Mouse (Mus musculus) intestine, postnatal 0 days (tissue): ENCODE data around the gene Arpc5. TPM values are rescaled to one million over a fixed set of nuclear protein-coding genes. Genes with fewer than 3 reads are reported as not detected.

ENCODE experiments used
- ATAC-seq: fragments of 200-750 bp; cut with Nextera tagmentation; 2 replicates; pipeline ENCODE4 v1.8.0; 2017; ENCODE audit warnings: mild to moderate bottlenecking, moderate TSS enrichment, moderate library complexity
- H3K27ac ChIP-seq: fragments of 300-500 bp; sonication (generic); 2 replicates; pipeline ENCODE4 v1.5.1; 2014; ENCODE audit warnings: mild to moderate bottlenecking, low read depth, low read length, moderate library complexity
- H3K27me3 ChIP-seq: fragments of 300-500 bp; sonication (generic); replicated peaks from 2 replicates; pipeline ENCODE4 v1.6.1; 2014; ENCODE audit warnings: low read length, mixed read lengths; ENCODE audit not compliant: control insufficient read depth, insufficient read depth
- H3K36me3 ChIP-seq: fragments of 300-500 bp; sonication (generic); 2 replicates; pipeline ENCODE4 v1.6.1; 2014; ENCODE audit warnings: mild to moderate bottlenecking, moderate library complexity; ENCODE audit not compliant: control insufficient read depth, insufficient read depth
- H3K4me1 ChIP-seq: fragments of 300-500 bp; sonication (generic); replicated peaks from 2 replicates; pipeline ENCODE4 v1.6.1; 2014; ENCODE audit warnings: antibody characterized with exemption, low read length, mixed read lengths; ENCODE audit not compliant: control insufficient read depth, insufficient read depth
- H3K4me2 ChIP-seq: fragments of 300-500 bp; sonication (generic); replicated peaks from 2 replicates; pipeline ENCODE4 v1.6.1; 2014; ENCODE audit warnings: low read depth, mild to moderate bottlenecking, moderate library complexity
- H3K4me3 ChIP-seq: fragments of 300-500 bp; sonication (generic); 2 replicates; pipeline ENCODE4 v1.5.1; 2014; ENCODE audit warnings: low read depth, low read length
- H3K9ac ChIP-seq: fragments of 300-500 bp; sonication (generic); 2 replicates; pipeline ENCODE4 v1.6.1; 2014; ENCODE audit warnings: mild to moderate bottlenecking, low read depth, low read length
- H3K9me3 ChIP-seq: fragments of 300-500 bp; sonication (generic); 2 replicates; pipeline ENCODE4 v1.6.1; 2016; ENCODE audit warnings: mixed run types; ENCODE audit not compliant: control insufficient read depth
- CTCF ChIP-seq: sonication (generic); IDR thresholded peaks from 2 replicates; pipeline ENCODE4 v1.5.1; 2016; ENCODE audit warnings: low read depth, mild to moderate bottlenecking, control low read depth, antibody characterized with exemption, moderate library complexity
- WGBS: fragments of 180-500 bp; shearing (Covaris S2); extraction: QIAGEN DNeasy Blood & Tissue Kit; methylation state at CpG from one replicate; pipeline ENCODE4 v1.1.7; 2014; 5-methylcytosine and 5-hydroxymethylcytosine counted together
- polyA plus RNA-seq: library from polyadenylated mRNA; unstranded; fragments of >200 nt; fragmentation: Nextera tagmentation; extraction: Ambion mirVana; gene quantifications from 2 replicates; pipeline ENCODE4 v1.2.1, GENCODE M21; 2015

Gene Arpc5
- polyA plus RNA-seq, 1 experiment from 2014 or later: 468 TPM

DNA sequence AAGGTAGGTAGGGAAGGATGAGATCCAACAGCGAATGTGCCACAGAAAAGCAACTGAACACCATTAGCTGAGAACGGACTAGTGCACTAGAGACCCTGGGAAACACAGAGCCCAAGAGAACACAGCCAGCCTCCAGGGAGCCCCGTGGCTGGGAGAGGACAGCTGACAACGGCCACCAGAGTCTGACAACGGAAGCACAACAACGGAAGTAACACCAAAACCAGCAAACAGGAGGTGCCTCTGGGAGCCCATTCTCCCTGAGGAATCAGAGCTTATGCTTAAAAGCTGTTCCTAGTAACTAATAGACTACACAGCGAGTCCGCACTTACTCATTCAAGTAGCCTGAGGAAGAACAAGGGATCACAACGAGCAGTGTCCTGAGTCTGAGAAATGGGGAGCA, 17.1 kb upstream of the Arpc5 start:
- no peaks in the 10 kb centered on the region for H3K27me3 ChIP-seq
- H3K9ac ChIP-seq: no peak overlapping the region
- TF ChIP-seq CTCF: no peak
- no peak overlapping the region for H3K4me2 ChIP-seq
- no peak overlapping the region for H3K27ac ChIP-seq
- no peak overlapping the region for H3K4me3 ChIP-seq
- no peaks in the 10 kb centered on the region for H3K4me1 ChIP-seq
- no peaks in the 10 kb centered on the region for H3K9me3 ChIP-seq
- H3K36me3 ChIP-seq: no peaks in the 10 kb centered on the region
- ATAC-seq: no peak
- WGBS: 78% methylated on average over 9 of the region's 9 CpGs

DNA sequence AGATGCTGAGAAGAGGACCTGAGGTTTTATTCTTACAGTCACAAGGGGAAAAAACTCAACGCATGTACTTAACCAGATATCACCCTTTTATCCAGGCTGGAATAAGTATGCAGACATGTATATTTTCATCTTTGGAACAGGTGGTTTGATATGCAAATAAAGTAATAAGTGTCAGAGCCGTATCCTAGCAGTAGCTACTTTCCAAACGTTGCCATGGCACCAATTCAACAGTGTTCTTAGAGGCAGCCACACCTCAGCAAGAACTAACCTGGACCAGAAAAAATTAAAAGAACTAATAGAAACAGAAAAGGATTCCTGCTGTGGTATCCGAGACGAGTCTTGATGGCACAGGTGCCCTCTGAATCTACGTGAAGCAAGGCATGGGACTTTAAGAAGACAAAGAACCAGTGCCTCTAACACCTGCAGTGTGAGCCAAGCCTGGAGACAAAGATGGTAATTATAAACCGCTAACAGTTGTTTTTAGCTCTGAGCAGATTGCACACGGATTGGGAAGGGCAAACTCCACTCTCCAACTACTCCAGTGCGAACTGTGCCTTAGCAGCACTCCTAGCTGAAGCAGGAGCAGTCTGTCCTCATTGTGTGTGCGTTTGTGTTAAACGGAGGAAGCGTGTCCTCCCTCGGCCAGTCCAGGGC, 15.9 kb upstream of the Arpc5 start, which contains the start of gene Apobec4:
Gene Apobec4 (plus strand): TSS at position 240 of the 654 bp plus-strand sequence.
- no peak for TF ChIP-seq CTCF
- ATAC-seq: no peak
- no peaks in the 10 kb centered on the region for H3K9me3 ChIP-seq
- no peak within 1 kb of the TSS for H3K4me3 ChIP-seq
- 55% methylated on average over 13 of the region's 13 CpGs for WGBS
- H3K27ac ChIP-seq: no peak within 1 kb of the TSS
- no peaks in the 10 kb centered on the region for H3K36me3 ChIP-seq
- H3K9ac ChIP-seq: no peak within 1 kb of the TSS
- no peaks in the 10 kb centered on the region for H3K27me3 ChIP-seq
- H3K4me2 ChIP-seq: no peak within 1 kb of the TSS
- H3K4me1 ChIP-seq: no peaks in the 10 kb centered on the region

DNA sequence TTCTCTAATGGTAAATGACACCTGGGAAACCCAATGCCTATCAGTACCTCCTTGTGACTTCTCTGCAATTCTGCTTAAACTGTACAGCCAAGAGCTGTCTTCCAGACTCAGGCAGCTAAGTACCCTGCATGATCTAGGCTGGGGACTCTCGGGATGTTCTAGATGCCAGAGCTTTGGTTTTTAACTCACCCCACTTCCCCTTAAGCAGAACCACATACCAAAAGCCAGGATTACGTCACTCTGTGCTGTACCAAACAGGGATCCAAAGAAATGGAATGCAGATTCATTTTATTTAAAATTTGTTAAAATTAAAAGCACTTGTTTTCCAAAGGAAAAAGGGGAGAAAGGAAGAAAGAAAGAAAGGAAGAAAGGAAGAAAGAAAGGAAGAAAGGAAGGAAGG, 4.6 kb upstream of the Arpc5 start:
- H3K36me3 ChIP-seq: no peaks in the 10 kb centered on the region
- no peaks in the 10 kb centered on the region for H3K9me3 ChIP-seq
- H3K9ac ChIP-seq: no peak overlapping the region
- no peak overlapping the region for H3K27ac ChIP-seq
- H3K4me3 ChIP-seq: no peak overlapping the region
- no peak overlapping the region for H3K4me2 ChIP-seq
- no peaks in the 10 kb centered on the region; the same call in 1 of the 2 replicates for H3K4me1 ChIP-seq
- 81% methylated on average over 2 of the region's 2 CpGs for WGBS
- TF ChIP-seq CTCF: no peak
- 0 out of 2 replicates have a peak, but pooled peaks cover 5% of the 10 kb centered on the region for H3K27me3 ChIP-seq
- no peak for ATAC-seq

DNA sequence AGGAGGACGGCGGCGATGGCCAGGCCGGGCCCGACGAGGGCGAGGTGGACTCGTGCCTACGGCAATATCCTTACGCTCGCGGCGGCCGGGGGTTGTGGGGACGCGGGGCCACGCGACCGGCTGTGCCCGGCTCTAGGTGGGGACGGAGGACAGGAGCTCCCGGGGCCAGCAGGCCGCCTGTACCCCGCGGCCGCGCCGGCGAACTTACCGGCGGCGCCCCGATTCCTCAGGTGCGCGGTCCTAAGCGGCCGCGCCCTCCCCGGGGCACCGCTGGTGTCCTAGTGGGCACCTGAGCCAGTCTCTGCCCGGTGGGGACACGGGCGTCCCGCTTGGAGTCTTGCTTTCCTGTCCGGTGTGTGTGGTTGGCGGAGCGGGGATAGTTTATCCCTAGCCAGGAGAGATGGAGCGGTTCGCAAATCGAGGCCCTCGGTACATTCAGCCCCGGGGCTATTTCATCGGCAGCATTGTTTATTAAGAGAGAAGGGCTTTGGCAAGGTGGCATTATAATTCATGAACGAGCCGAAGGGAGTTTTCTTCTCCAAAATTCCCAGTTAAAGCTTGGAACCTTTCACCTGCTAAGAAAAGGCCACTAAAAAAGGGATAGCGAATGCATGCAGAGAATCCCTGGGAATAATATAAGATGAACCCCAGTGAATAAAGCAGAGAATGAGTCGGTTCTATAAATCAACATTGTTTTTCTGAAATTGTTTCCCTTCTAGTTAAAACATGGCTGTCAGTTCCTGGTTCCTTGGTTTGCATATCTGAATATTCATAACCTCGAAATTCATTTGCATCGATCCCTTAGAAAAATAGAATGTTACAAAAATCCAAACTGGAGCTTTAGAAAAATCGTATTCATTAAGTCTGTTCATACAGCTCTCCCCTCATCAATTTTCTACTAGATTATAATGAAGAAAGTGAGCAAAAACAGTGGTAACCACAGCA, 734 bp downstream of the Arpc5 start:
- 1% methylated on average over 60 of the region's 60 CpGs for WGBS
- no peaks in the 10 kb centered on the region for H3K9me3 ChIP-seq
- peak overlapping the region; percentile 98 for H3K27ac ChIP-seq
- H3K4me3 ChIP-seq: peak overlapping the region; percentile 99
- peaks cover 29% of the 10 kb centered on the region for H3K36me3 ChIP-seq
- H3K4me2 ChIP-seq: peak overlapping the region; percentile 84
- peak overlapping the region; percentile 99 for H3K9ac ChIP-seq
- no peaks in the 10 kb centered on the region; the same call in 1 of the 2 replicates for H3K4me1 ChIP-seq
- 0 out of 2 replicates have a peak, but pooled peaks cover 5% of the 10 kb centered on the region for H3K27me3 ChIP-seq
- peak; percentile 63 for ATAC-seq
- 0 out of 2 replicates have a peak, but pooled peaks have one; percentile 0 for TF ChIP-seq CTCF

DNA sequence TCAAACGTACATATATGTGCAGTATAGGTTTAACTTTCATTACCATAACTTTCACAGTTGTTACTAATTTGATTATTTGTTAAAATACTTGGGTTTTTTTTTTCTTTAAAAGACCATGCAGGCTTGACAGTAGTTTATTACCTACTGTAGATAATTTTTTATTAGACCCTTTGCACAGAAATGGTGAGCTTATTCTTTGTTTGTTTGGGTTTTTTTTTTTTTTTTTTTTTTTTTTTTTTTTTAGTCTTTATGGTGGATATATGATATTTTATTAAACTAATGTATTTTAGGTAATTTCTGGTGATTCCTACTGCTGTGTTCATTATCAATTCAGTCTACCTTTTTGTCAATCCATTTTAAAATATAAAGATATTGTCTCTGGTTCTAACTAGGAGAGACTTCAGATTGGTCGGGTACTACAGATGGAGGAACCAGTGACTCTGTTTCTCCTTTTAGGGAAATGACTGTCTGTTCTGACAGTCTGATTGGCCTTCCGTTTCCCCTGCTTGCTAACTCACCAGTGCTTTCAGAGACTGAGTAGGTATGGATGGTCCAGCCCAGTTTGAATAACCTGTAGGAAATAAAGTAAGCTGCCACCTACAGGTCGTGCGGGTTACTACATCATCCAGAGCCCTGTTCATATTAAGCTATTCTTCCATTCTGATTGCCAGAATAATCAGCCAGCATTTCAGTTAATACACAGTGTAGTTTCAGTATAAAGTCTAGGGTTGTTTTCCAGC, 1.6 kb downstream of the Arpc5 start:
- no peak overlapping the region for H3K27ac ChIP-seq

More for the DNA sequence above, 1.6 kb downstream of the Arpc5 start:
- Histone ChIP-seq H3K4me2 (peak overlapping the region; percentile 84), H3K4me1 (no peaks in the 10 kb centered on the region; the same call in 1 of the 2 replicates), H3K9ac (no peak overlapping the region), H3K9me3 (no peaks in the 10 kb centered on the region), H3K36me3 (peaks cover 38% of the 10 kb centered on the region), H3K4me3 (peak overlapping the region; percentile 99), H3K27me3 (0 out of 2 replicates have a peak, but pooled peaks cover 5% of the 10 kb centered on the region)
- WGBS: 6% methylated on average over 5 of the region's 5 CpGs
- ATAC-seq: peak; percentile 15; the same call in 1 of the 2 replicates
- TF ChIP-seq CTCF: peak; percentile 85
